Mouse (Mus musculus): ENCODE results near the gene Gm5129. TPM values are rescaled to one million over a fixed set of nuclear protein-coding genes. Genes with fewer than 3 reads are reported as not detected.
"Not testable (repeated sequence)": the region's sequence is repeated elsewhere in the genome, so short reads cannot be mapped to it uniquely, and the experiment has no call there.

Gm5129 gene
- total RNA-seq, 1 experiment = not detected

DNA sequence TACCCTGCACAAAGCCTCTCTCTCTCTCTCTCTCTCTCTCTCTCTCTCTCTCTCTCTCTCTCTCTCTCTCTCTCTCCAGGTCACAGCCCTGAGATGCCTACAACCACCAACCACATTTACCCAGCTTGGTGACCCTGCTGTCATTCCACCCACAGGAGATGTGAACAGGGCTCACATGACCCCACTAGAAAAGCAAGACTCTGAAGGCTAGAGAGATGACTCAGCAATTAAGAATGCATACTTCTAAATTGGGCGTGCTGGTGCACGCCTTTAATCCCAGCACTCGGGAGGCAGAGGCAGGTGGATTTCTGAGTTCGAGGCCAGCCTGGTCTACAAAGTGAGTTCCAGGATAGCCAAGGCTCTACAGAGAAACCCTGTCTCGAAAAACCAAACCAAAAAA, 9.7 kb downstream of the Gm5129 start:
- H3K9ac ChIP-seq (ENCODE audit: insufficient read depth, low read depth, low read length, poor library complexity, severe bottlenecking); in situ Hi-C loops (cut with MboI; ENCODE audit: low sequenced_read_pairs in 2 of 2, unreplicated experiment in 2 of 2); H3K27ac ChIP-seq (ENCODE audit: insufficient read depth, low read depth, low read length, poor library complexity, severe bottlenecking); DNase-seq (ENCODE audit: low read depth, low spot score); H3K4me3 ChIP-seq (ENCODE audit: insufficient read depth in 1 of 2, low read depth in 1 of 2, low read length in 2 of 2, poor library complexity in 1 of 2, severe bottlenecking in 1 of 2); H3K9me3 ChIP-seq (ENCODE audit: control insufficient read depth, insufficient read depth, low read depth, low read length); H3K36me3 ChIP-seq (ENCODE audit: control insufficient read depth, insufficient read depth, low read length, poor library complexity, severe bottlenecking); H3K4me1 ChIP-seq (ENCODE audit: control insufficient read depth in 2 of 2, insufficient read depth in 2 of 2, low read length in 2 of 2, poor library complexity in 1 of 2): not testable (repeated sequence)
- peak; percentile 66 for TF ChIP-seq MAFK (IDR thresholded peaks at IDR 0.05; ENCODE audit: insufficient read depth, low read depth, low read length)

- Histone ChIP-seq H3K9me3 (ENCODE audit: control insufficient read depth, insufficient read depth, low read depth, low read length) (no peaks in the 10 kb centered on the region), H3K9ac (ENCODE audit: insufficient read depth, low read depth, low read length, poor library complexity, severe bottlenecking) (no peak overlapping the region), H3K27ac (ENCODE audit: insufficient read depth, low read depth, low read length, poor library complexity, severe bottlenecking) (no peak overlapping the region), H3K4me1 (ENCODE audit: control insufficient read depth in 2 of 2, insufficient read depth in 2 of 2, low read length in 2 of 2, poor library complexity in 1 of 2) (peaks cover 4 to 9% of the 10 kb centered on the region in 2 experiments), H3K4me3 (ENCODE audit: insufficient read depth in 1 of 2, low read depth in 1 of 2, low read length in 2 of 2, poor library complexity in 1 of 2, severe bottlenecking in 1 of 2) (no peak overlapping the region), H3K36me3 (ENCODE audit: control insufficient read depth, insufficient read depth, low read length, poor library complexity, severe bottlenecking) (no peaks in the 10 kb centered on the region)
- in situ Hi-C loops (cut with MboI; ENCODE audit: low sequenced_read_pairs in 2 of 2, unreplicated experiment in 2 of 2) = no loop called here
- TF ChIP-seq HCFC1 (IDR thresholded peaks at IDR 0.05; ENCODE audit: borderline replicate concordance, insufficient read depth, low read length) = no peak
- no peak for DNase-seq (ENCODE audit: low read depth, low spot score)
Measured at GRCm38 (mm10) chr5:29725369-29725768, 10.4 kb downstream of the Gm5129 start.

DNA sequence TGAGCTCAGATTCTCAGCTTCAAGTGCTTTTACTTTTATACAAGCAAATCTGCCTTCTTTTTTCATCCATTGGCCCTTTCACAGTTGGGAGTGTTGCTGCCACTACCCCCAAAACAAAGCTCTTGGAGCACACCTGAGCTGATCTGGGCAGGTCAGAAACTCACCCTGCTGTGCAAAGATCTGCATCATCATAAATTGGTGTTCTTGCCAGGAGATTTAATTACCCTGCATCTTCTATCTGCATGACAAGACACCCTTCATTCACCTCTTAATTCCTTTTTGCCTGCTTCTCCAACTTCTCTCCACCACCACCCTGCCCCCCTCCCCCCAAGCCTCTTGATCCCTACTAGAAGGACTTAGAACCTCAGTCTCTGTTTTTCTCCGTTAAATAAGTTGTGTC, 14.6 kb downstream of the Gm5129 start:
- H3K4me3 ChIP-seq (ENCODE audit: insufficient read depth in 1 of 2, low read depth in 1 of 2, low read length in 2 of 2, poor library complexity in 1 of 2, severe bottlenecking in 1 of 2) = no peak overlapping the region
- TF ChIP-seq MAFK (IDR thresholded peaks at IDR 0.05; ENCODE audit: insufficient read depth, low read depth, low read length) = no peak
- no peak for TF ChIP-seq CHD2 (IDR thresholded peaks at IDR 0.05; ENCODE audit: low read depth, low read length)
- TF ChIP-seq ZNF384 (IDR thresholded peaks at IDR 0.05; ENCODE audit: low read depth, low read length) = no peak
- no peak for TF ChIP-seq ZC3H11A (IDR thresholded peaks at IDR 0.05; ENCODE audit: borderline replicate concordance, low read depth, low read length)
- TF ChIP-seq HCFC1 (IDR thresholded peaks at IDR 0.05; ENCODE audit: borderline replicate concordance, insufficient read depth, low read length) = no peak
- no peaks in the 10 kb centered on the region for H3K36me3 ChIP-seq (ENCODE audit: control insufficient read depth, insufficient read depth, low read length, poor library complexity, severe bottlenecking)
- no peak overlapping the region for H3K9ac ChIP-seq (ENCODE audit: insufficient read depth, low read depth, low read length, poor library complexity, severe bottlenecking)
- DNase-seq (ENCODE audit: low read depth, low spot score) = no peak
- in situ Hi-C loops (cut with MboI; ENCODE audit: low sequenced_read_pairs in 2 of 2, unreplicated experiment in 2 of 2) = no loop called here
- no peaks in the 10 kb centered on the region for H3K9me3 ChIP-seq (ENCODE audit: control insufficient read depth, insufficient read depth, low read depth, low read length)
- peaks cover 4 to 13% of the 10 kb centered on the region in 2 experiments for H3K4me1 ChIP-seq (ENCODE audit: control insufficient read depth in 2 of 2, insufficient read depth in 2 of 2, low read length in 2 of 2, poor library complexity in 1 of 2)
- H3K27ac ChIP-seq (ENCODE audit: insufficient read depth, low read depth, low read length, poor library complexity, severe bottlenecking) = no peak overlapping the region; the same call in 1 of the 2 replicates

GRCm38 (mm10) chr5:29712906-29713305, 22.8 kb downstream of the Gm5129 start:
- DNase-seq (ENCODE audit: low read depth, low spot score) = no peak
- Histone ChIP-seq H3K4me3 (ENCODE audit: insufficient read depth in 1 of 2, low read depth in 1 of 2, low read length in 2 of 2, poor library complexity in 1 of 2, severe bottlenecking in 1 of 2) (no peak overlapping the region), H3K9ac (ENCODE audit: insufficient read depth, low read depth, low read length, poor library complexity, severe bottlenecking) (no peak overlapping the region), H3K27ac (ENCODE audit: insufficient read depth, low read depth, low read length, poor library complexity, severe bottlenecking) (no peak overlapping the region), H3K4me1 (ENCODE audit: control insufficient read depth in 2 of 2, insufficient read depth in 2 of 2, low read length in 2 of 2, poor library complexity in 1 of 2) (peaks cover 1 to 9% of the 10 kb centered on the region in 2 experiments; a peak in 1 of 4 replicates), H3K9me3 (ENCODE audit: control insufficient read depth, insufficient read depth, low read depth, low read length) (no peaks in the 10 kb centered on the region), H3K36me3 (ENCODE audit: control insufficient read depth, insufficient read depth, low read length, poor library complexity, severe bottlenecking) (no peaks in the 10 kb centered on the region)
- no peak for TF ChIP-seq MAFK (IDR thresholded peaks at IDR 0.05; ENCODE audit: insufficient read depth, low read depth, low read length)
- in situ Hi-C loops (cut with MboI; ENCODE audit: low sequenced_read_pairs in 2 of 2, unreplicated experiment in 2 of 2) = no loop called here

DNA sequence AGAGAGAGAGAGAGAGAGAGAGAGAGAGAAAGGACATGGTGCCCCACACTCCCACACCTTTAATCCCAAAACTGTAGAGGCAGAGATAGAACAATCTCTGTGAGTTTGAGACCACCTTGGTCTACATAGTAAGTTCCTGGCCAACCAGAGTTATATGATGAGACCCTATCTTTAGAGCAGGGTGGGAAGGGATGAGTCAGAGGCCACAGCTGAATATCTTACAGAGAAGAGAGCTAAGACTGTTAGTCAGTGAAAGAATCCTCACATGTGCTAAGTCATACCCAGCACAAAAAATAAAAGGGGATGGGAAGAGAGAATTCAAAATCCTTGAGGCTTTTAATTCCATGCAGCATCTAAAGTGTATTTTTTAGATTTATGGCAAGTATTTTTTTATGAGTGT, 24.1 kb downstream of the Gm5129 start:
- no peak for DNase-seq (ENCODE audit: low read depth, low spot score)
- in situ Hi-C loops (cut with MboI; ENCODE audit: low sequenced_read_pairs in 2 of 2, unreplicated experiment in 2 of 2) = no loop called here
- H3K36me3 ChIP-seq (ENCODE audit: control insufficient read depth, insufficient read depth, low read length, poor library complexity, severe bottlenecking) = no peaks in the 10 kb centered on the region
- H3K9ac ChIP-seq (ENCODE audit: insufficient read depth, low read depth, low read length, poor library complexity, severe bottlenecking) = no peak overlapping the region
- TF ChIP-seq ZC3H11A (IDR thresholded peaks at IDR 0.05; ENCODE audit: borderline replicate concordance, low read depth, low read length) (no peak), HCFC1 (IDR thresholded peaks at IDR 0.05; ENCODE audit: borderline replicate concordance, insufficient read depth, low read length) (no peak), MAFK (IDR thresholded peaks at IDR 0.05; ENCODE audit: insufficient read depth, low read depth, low read length) (no peak), ZNF384 (IDR thresholded peaks at IDR 0.05; ENCODE audit: low read depth, low read length) (no peak), CHD2 (IDR thresholded peaks at IDR 0.05; ENCODE audit: low read depth, low read length) (no peak)
- no peaks in the 10 kb centered on the region for H3K9me3 ChIP-seq (ENCODE audit: control insufficient read depth, insufficient read depth, low read depth, low read length)
- H3K4me3 ChIP-seq (ENCODE audit: insufficient read depth in 1 of 2, low read depth in 1 of 2, low read length in 2 of 2, poor library complexity in 1 of 2, severe bottlenecking in 1 of 2) = no peak overlapping the region
- H3K27ac ChIP-seq (ENCODE audit: insufficient read depth, low read depth, low read length, poor library complexity, severe bottlenecking) = no peak overlapping the region
- peaks cover 1 to 9% of the 10 kb centered on the region in 2 experiments; a peak in 1 of 4 replicates for H3K4me1 ChIP-seq (ENCODE audit: control insufficient read depth in 2 of 2, insufficient read depth in 2 of 2, low read length in 2 of 2, poor library complexity in 1 of 2)

Data from ES-E14 (cell line).